Mouse (Mus musculus) embryonic facial prominence, embryonic 15.5 days (tissue): Measurements from ENCODE around the gene Xbp1. TPM values are rescaled to one million over a fixed set of nuclear protein-coding genes. Genes with fewer than 3 reads are reported as not detected.

ENCODE experiments used
- ATAC-seq: fragments of 200-750 bp; cut with Nextera tagmentation; 2 replicates; pipeline ENCODE4 v1.8.0; 2017; ENCODE audit warnings: low read depth, moderate TSS enrichment; ENCODE audit not compliant: insufficient number of reproducible peaks, low FRiP score, low TSS enrichment
- H3K27ac ChIP-seq: fragments of 300-500 bp; sonication (generic); replicated peaks from 2 replicates; pipeline ENCODE4 v1.5.1; 2015; ENCODE audit warnings: mild to moderate bottlenecking, inconsistent platforms
- H3K27me3 ChIP-seq: fragments of 300-500 bp; sonication (generic); 2 replicates; pipeline ENCODE4 v1.6.1; 2015; ENCODE audit warnings: inconsistent platforms
- H3K36me3 ChIP-seq: fragments of 300-500 bp; sonication (generic); 2 replicates; pipeline ENCODE4 v1.6.1; 2015; ENCODE audit warnings: mild to moderate bottlenecking, inconsistent platforms
- H3K4me1 ChIP-seq: fragments of 300-500 bp; sonication (generic); 2 replicates; pipeline ENCODE4 v1.6.1; 2015; ENCODE audit warnings: inconsistent platforms
- H3K4me2 ChIP-seq: fragments of 300-500 bp; sonication (generic); replicated peaks from 2 replicates; pipeline ENCODE4 v1.6.1; 2015; ENCODE audit warnings: mild to moderate bottlenecking, inconsistent platforms
- H3K4me3 ChIP-seq: fragments of 300-500 bp; sonication (generic); replicated peaks from 2 replicates; pipeline ENCODE4 v1.5.1; 2015; ENCODE audit warnings: mild to moderate bottlenecking, inconsistent platforms
- H3K9ac ChIP-seq: fragments of 300-500 bp; sonication (generic); 2 replicates; pipeline ENCODE4 v1.6.1; 2015; ENCODE audit warnings: inconsistent platforms
- H3K9me3 ChIP-seq: fragments of 300-500 bp; sonication (generic); replicated peaks from 2 replicates; pipeline ENCODE4 v1.6.1; 2016; ENCODE audit warnings: inconsistent platforms
- WGBS: fragments of 180-500 bp; shearing (Covaris S2); methylation state at CpG from one replicate; pipeline ENCODE4 v1.1.7; 2015; 5-methylcytosine and 5-hydroxymethylcytosine counted together
- polyA plus RNA-seq: library from polyadenylated mRNA; unstranded; fragments of >200 nt; fragmentation: Nextera tagmentation; extraction: Ambion mirVana; gene quantifications from 2 replicates; pipeline ENCODE4 v1.2.1, GENCODE M21; 2015

Gene Xbp1
- polyA plus RNA-seq, 1 experiment from 2014 or later = 209 TPM

DNA sequence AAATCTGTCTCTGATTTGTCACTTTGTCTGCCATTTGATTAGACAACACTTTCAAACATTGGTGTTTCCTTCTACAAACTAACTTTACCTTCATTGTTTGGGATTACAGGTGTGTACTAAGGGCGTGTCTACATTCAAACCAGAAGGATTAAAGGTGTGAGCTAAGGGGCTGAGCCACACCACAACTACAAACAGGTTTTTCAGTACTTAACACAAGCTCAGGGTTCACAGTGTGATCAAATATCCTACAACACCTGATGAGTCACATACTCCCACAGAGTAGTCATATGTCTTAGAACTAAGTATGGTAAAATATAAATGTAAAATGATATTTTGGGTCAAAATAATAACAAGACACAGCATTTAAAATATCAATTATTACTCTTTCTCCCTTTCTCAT lies 31.5 kb downstream of the Xbp1 start:
- Histone ChIP-seq H3K9me3 (0 out of 2 replicates have a peak, but pooled peaks cover 5% of the 10 kb centered on the region), H3K4me3 (no peak overlapping the region), H3K4me2 (no peak overlapping the region), H3K27ac (no peak overlapping the region), H3K4me1 (no peaks in the 10 kb centered on the region), H3K36me3 (no peaks in the 10 kb centered on the region), H3K27me3 (no peaks in the 10 kb centered on the region), H3K9ac (no peak overlapping the region)
- WGBS = 79% methylated on average over 1 of the region's 1 CpGs
- ATAC-seq = no peak

DNA sequence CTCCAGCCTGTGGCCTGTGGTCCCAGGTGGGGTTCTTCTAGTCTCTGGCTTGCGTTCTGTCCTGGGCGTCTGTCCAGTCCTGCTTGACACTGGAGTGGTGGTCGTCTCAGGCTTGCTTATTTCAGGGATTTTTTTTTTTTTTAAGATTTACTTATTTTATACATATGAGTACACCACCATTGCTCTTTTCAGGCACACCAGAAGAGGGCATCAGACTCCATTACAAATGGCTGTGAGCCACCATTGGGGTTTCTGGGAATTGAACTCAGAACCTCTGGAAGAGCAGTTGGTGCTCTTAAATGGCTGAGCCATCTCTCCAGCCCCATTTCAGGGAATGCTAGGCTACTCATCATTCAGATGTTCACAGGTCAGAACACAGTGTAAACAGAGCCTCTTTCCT lies 39.8 kb downstream of the Xbp1 start:
- no peak for ATAC-seq
- no peaks in the 10 kb centered on the region for H3K9me3 ChIP-seq
- no peak overlapping the region for H3K27ac ChIP-seq
- no peak overlapping the region for H3K4me3 ChIP-seq
- H3K36me3 ChIP-seq = no peaks in the 10 kb centered on the region
- 78% methylated on average over 3 of the region's 3 CpGs for WGBS
- H3K27me3 ChIP-seq = no peaks in the 10 kb centered on the region
- no peaks in the 10 kb centered on the region for H3K4me1 ChIP-seq
- H3K9ac ChIP-seq = no peak overlapping the region
- no peak overlapping the region for H3K4me2 ChIP-seq

DNA sequence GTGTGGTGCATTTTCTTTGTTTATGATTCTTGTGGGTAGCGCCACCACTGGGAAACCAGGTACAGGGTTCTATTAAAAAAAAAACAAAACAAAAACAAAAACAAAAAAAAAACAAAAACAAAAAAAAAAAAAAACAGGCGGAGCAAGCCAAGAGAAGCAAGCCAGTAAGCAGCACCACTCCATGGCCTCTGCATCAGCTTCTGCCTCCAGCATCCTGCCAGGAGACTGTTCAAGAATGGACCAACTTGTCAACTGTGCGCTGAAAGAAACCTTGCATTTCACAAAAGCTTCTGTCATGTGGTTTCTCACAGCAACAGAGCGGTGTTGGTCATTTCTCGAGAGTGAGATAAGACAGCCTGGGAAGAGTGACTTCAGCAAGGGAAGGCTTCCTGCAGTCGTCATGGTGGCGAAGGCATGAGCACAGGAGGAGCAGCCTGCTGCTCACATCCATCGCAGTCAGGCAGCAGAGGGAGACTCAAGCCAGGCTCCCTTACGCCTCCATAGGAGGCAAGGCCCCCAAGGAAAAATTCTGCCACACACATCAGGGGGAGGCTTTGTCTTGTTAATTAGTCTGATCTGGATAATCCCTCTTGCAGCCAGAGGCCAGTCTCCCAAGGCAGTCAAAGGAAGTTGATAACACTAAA lies 42.3 kb downstream of the Xbp1 start:
- WGBS = 37% methylated on average over 9 of the region's 9 CpGs
- no peak overlapping the region for H3K4me3 ChIP-seq
- no peaks in the 10 kb centered on the region for H3K9me3 ChIP-seq
- no peak overlapping the region for H3K27ac ChIP-seq
- H3K9ac ChIP-seq = no peak overlapping the region
- H3K36me3 ChIP-seq = no peaks in the 10 kb centered on the region
- no peak for ATAC-seq
- H3K4me2 ChIP-seq = no peak overlapping the region
- no peaks in the 10 kb centered on the region for H3K4me1 ChIP-seq
- H3K27me3 ChIP-seq = no peaks in the 10 kb centered on the region

DNA sequence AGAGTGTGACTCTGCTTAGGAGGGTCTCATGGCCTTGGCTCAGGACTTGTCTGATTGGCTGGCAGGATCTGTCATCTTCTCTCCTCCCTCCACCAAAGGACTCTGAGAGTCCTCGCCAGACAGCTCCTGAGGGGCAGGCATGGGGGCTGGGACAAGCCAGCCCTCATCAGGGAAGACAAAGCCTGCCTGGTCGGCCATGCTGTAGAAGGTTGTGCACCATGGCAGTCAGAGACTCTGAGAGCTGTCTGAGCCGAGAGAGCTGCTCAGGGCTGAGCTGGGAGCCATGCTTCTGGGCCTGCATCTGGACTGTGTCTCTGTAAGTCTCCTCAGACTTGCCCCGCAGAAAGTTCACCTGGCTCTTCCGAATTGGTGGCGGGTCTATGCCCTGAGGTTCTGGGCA lies 43.4 kb downstream of the Xbp1 start:
- WGBS = 64% methylated on average over 6 of the region's 6 CpGs
- no peaks in the 10 kb centered on the region for H3K27me3 ChIP-seq
- no peak overlapping the region for H3K9ac ChIP-seq
- no peaks in the 10 kb centered on the region for H3K36me3 ChIP-seq
- H3K27ac ChIP-seq = no peak overlapping the region
- no peaks in the 10 kb centered on the region for H3K9me3 ChIP-seq
- H3K4me2 ChIP-seq = no peak overlapping the region
- no peaks in the 10 kb centered on the region for H3K4me1 ChIP-seq
- no peak for ATAC-seq
- no peak overlapping the region for H3K4me3 ChIP-seq

DNA sequence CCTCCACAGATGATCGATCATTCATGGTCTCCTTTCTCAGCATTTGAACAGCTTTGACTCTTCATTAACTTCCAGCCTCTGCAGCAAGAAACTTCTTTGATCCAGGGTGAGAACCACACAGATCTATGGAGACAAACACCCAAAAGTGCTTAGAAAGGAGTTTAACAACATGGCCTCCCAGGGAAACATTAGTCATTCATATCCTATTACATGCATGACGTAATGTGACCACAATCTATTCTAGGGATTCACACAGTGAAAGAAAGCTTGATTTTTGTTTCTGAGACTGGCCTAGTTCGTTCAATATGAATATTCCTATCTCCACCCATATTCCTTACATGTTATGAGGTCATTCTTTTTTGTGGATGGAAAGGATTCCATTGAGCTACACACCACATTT lies 45.1 kb downstream of the Xbp1 start:
- Histone ChIP-seq H3K36me3 (no peaks in the 10 kb centered on the region), H3K4me3 (no peak overlapping the region), H3K27me3 (no peaks in the 10 kb centered on the region), H3K9me3 (no peaks in the 10 kb centered on the region), H3K4me2 (no peak overlapping the region), H3K4me1 (no peaks in the 10 kb centered on the region), H3K9ac (no peak overlapping the region), H3K27ac (no peak overlapping the region)
- ATAC-seq = no peak
- WGBS = 80% methylated on average over 3 of the region's 3 CpGs

DNA sequence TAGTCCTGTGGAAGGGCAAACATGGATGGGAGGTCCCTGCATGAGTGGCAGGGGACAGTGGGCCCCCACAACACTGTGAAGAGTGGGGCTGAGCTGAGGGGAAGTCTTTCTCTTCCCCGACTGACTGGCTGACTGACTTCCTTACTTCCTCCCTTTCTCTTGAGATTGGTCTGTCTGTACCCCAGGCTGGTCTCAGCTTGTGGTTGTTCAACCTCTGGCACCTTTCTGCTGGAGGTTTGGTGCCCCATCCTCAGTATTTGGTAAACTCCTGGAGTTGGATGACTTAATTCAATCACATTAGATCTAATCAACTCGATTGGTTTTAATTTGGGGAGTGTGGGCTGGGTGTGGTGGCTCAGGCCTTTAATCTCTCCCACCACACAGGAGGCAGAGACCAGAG lies 46.0 kb downstream of the Xbp1 start:
- H3K27me3 ChIP-seq = no peaks in the 10 kb centered on the region
- H3K4me1 ChIP-seq = no peaks in the 10 kb centered on the region
- H3K27ac ChIP-seq = no peak overlapping the region
- ATAC-seq = no peak
- H3K36me3 ChIP-seq = no peaks in the 10 kb centered on the region
- H3K9ac ChIP-seq = no peak overlapping the region
- H3K4me2 ChIP-seq = no peak overlapping the region
- 54% methylated on average over 2 of the region's 2 CpGs for WGBS
- no peak overlapping the region for H3K4me3 ChIP-seq
- no peaks in the 10 kb centered on the region for H3K9me3 ChIP-seq

DNA sequence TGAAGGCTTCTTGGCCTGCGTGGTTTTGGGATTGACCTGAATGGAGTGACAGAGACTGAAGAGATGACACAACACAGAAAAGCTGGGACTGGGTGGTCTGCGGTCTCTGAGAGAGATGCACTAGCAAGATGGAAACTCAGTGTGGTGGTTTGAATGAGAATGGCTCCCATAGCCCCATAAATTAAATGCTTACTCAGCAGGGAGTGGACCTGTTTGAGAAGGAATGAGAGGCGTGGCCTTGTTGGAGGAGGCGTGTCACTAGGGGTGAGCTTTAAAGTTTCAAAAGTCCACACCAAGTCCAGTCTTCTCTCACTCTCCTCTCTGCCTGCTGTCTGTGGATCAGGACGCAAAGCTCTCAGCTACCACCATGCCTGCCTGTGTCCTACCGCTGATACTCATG lies 47.2 kb downstream of the Xbp1 start:
- Histone ChIP-seq H3K4me3 (no peak overlapping the region), H3K27me3 (no peaks in the 10 kb centered on the region), H3K27ac (no peak overlapping the region), H3K9ac (no peak overlapping the region), H3K4me1 (no peaks in the 10 kb centered on the region), H3K9me3 (no peaks in the 10 kb centered on the region), H3K4me2 (no peak overlapping the region), H3K36me3 (no peaks in the 10 kb centered on the region)
- WGBS = 97% methylated on average over 6 of the region's 6 CpGs
- ATAC-seq = no peak

DNA sequence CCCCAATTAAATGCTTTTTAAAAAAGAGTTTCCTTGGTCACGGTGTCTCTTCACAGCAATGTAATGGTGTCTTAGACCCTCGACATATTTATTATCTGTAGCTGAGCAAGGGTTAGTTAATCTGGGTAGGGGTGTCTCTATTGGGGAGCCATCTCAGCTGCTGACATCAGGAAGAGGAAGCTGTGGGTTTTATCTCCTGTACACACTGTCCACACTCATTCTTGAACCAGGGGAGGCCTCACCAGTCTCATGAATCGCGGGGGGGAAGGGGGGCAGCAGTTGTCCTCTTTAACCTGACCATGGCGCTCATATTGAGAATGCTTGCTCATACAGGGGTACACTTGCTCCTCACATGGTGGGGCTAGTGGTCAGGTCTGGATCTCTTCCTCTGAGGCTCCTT lies 47.6 kb downstream of the Xbp1 start:
- no peak overlapping the region for H3K27ac ChIP-seq
- H3K4me1 ChIP-seq = no peaks in the 10 kb centered on the region
- no peak for ATAC-seq
- WGBS = 94% methylated on average over 5 of the region's 5 CpGs
- no peak overlapping the region for H3K9ac ChIP-seq
- no peaks in the 10 kb centered on the region for H3K27me3 ChIP-seq
- H3K36me3 ChIP-seq = no peaks in the 10 kb centered on the region
- no peaks in the 10 kb centered on the region for H3K9me3 ChIP-seq
- H3K4me2 ChIP-seq = no peak overlapping the region
- H3K4me3 ChIP-seq = no peak overlapping the region

DNA sequence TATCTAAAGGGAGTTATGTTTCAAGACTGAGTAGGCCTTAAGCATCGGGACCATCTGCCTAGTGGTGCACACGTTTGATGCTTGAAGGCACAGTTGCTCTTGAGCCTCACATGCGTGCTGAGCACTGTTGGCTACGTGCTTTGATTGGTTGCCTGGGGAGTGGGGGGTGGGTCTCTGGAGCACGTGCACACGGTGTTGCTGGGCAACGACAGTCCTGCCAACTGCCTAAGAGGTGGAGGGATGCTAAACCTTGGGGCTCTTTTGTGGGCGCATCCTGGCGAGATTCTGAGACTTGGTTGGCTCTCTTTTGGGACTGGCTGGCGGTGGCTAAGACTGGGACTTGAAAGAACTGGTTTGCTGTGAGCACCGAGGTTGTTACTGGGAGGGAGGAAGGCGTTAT lies 49.0 kb downstream of the Xbp1 start, which contains the start of gene Ankrd36:
Gene Ankrd36, plus strand, starts transcription at position 211 of the 400 bp plus-strand sequence.
- ATAC-seq = no peak
- WGBS = 84% methylated on average over 12 of the region's 12 CpGs

DNA sequence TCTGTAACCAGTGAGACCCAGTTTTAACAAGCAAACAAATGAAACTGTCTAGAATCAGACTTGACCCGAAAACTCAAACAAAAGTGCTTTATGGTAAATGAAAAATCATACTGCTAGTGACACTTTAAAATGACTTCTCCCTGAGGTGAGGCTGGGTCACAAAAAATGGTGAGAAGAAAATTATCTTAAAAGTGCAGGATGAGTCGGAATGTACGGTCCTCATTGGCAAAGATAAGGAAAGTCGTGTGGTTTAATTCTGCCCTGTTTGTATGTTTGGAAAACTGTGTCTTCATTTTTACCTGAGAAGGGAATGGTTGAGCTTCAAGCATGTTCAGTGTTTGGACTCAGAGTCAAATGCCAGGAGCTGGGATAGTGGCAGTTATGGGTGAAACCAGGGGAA lies 51.4 kb downstream of the Xbp1 start:
- Histone ChIP-seq H3K9ac (no peak overlapping the region), H3K4me2 (no peak overlapping the region), H3K9me3 (no peaks in the 10 kb centered on the region), H3K4me3 (no peak overlapping the region), H3K27ac (no peak overlapping the region), H3K27me3 (no peaks in the 10 kb centered on the region), H3K36me3 (no peaks in the 10 kb centered on the region), H3K4me1 (no peaks in the 10 kb centered on the region)
- ATAC-seq = no peak
- WGBS = 89% methylated on average over 4 of the region's 4 CpGs

More for the DNA sequence above, 49.0 kb downstream of the Xbp1 start, which contains the start of gene Ankrd36:
- Histone ChIP-seq H3K4me2 (no peak within 1 kb of the TSS), H3K36me3 (no peaks in the 10 kb centered on the region), H3K9ac (no peak within 1 kb of the TSS), H3K27ac (no peak within 1 kb of the TSS), H3K9me3 (no peaks in the 10 kb centered on the region), H3K4me3 (no peak within 1 kb of the TSS), H3K4me1 (no peaks in the 10 kb centered on the region), H3K27me3 (no peaks in the 10 kb centered on the region)

DNA sequence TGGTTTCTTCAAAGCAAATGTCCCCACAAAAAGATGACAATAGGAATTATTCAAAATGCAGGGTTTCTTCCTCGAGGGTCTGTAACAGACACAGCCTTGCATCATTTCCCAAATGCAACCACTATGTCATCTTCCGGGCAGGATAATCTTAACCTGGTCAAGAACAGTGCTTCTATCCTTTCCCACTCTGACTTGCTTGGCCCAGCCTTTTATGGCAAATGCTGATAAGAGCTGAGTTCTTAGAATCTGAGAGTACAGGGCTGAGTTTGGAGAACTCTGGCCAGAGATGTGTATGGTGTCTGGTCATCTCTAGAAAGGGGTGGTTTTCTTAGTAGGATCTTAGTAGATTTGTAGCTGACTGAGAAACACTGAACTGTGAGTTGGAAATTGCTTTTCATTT lies 53.4 kb downstream of the Xbp1 start:
- Histone ChIP-seq H3K27ac (no peak overlapping the region), H3K9ac (no peak overlapping the region), H3K27me3 (no peaks in the 10 kb centered on the region), H3K4me2 (no peak overlapping the region), H3K9me3 (no peaks in the 10 kb centered on the region), H3K4me1 (no peaks in the 10 kb centered on the region), H3K36me3 (no peaks in the 10 kb centered on the region), H3K4me3 (no peak overlapping the region)
- 77% methylated on average over 2 of the region's 2 CpGs for WGBS
- ATAC-seq = no peak

DNA sequence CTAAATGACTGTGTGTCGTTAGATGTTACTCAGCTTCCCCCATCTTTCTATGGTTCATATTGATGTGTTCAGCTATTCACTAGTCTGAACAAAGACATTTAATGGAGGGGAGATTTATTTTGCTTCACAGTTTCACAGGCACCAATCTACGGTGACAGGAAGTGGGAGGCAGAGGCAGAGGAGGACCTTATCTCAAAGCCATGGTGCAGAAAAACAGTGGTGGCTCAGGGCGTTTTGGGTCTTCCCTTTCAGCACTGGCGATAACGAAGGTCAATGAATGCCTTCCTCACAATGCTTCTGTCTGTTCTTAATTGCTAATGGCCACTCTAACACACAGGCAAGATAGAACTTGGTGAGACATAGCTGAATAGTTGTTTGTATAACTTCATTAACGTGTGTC lies 54.6 kb downstream of the Xbp1 start:
- H3K9me3 ChIP-seq = no peaks in the 10 kb centered on the region

More for the DNA sequence above, 54.6 kb downstream of the Xbp1 start:
- Histone ChIP-seq H3K4me3 (no peak overlapping the region), H3K27ac (no peak overlapping the region), H3K4me2 (no peak overlapping the region), H3K36me3 (no peaks in the 10 kb centered on the region), H3K9ac (no peak overlapping the region), H3K27me3 (no peaks in the 10 kb centered on the region), H3K4me1 (no peaks in the 10 kb centered on the region)
- no peak for ATAC-seq
- 66% methylated on average over 6 of the region's 6 CpGs for WGBS
